Mouse (Mus musculus) CH12.LX (cell line): ENCODE data around the gene Ankrd36. TPM values are rescaled to one million over a fixed set of nuclear protein-coding genes. Genes with fewer than 3 reads are reported as not detected.

ENCODE experiments used
- DNase-seq: peaks from one replicate; pipeline ENCODE4 v3.0.0-alpha.2; 2013; ENCODE audit errors: extremely low read depth
- H3K27ac ChIP-seq: 2 replicates; pipeline ENCODE4 v1.5.1; 2012; ENCODE audit warnings: low read depth, mild to moderate bottlenecking, control low read depth, moderate library complexity; ENCODE audit not compliant: insufficient read depth
- H3K27me3 ChIP-seq: replicated peaks from 2 replicates; pipeline ENCODE3; 2012; ENCODE audit warnings: inconsistent platforms
- H3K36me3 ChIP-seq, 2 experiments: replicated peaks in 1 of 2; 2 replicates each; pipeline versions ENCODE3 to v1.6.1; 2012; ENCODE audit warnings: inconsistent platforms in 1 of 2, low read length in 1 of 2, mild to moderate bottlenecking in 1 of 2, mixed read lengths in 1 of 2, moderate library complexity in 1 of 2; ENCODE audit not compliant: control insufficient read depth in 1 of 2, insufficient read depth in 1 of 2
- H3K4me1 ChIP-seq, 2 experiments: 2 replicates each; pipeline ENCODE4 v1.6.1; 2012; ENCODE audit warnings: inconsistent platforms in 1 of 2, moderate library complexity in 1 of 2; ENCODE audit not compliant: insufficient read depth in 2 of 2, control insufficient read depth in 1 of 2
- H3K4me2 ChIP-seq: 2 replicates; pipeline ENCODE4 v1.6.1; 2012; ENCODE audit warnings: low read depth, mild to moderate bottlenecking, control low read depth; ENCODE audit not compliant: poor library complexity, insufficient read depth, severe bottlenecking
- H3K4me3 ChIP-seq, 3 experiments: fragments of 150-350 bp in 1 of 3; sonication (generic) in 1 of 3; replicated peaks in 1 of 3; 2 replicates each; pipeline versions ENCODE3 to v1.5.1; 2011 to 2012; ENCODE audit warnings: low read depth in 2 of 3, low read length in 2 of 3, mild to moderate bottlenecking in 2 of 3, moderate library complexity in 2 of 3, control low read depth in 1 of 3, improper control_type of control experiment in 1 of 3, inconsistent platforms in 1 of 3, mixed read lengths in 1 of 3; ENCODE audit not compliant: poor library complexity in 1 of 3
- H3K79me2 ChIP-seq: replicated peaks from 2 replicates; pipeline ENCODE4 v1.6.1; 2012; ENCODE audit warnings: mild to moderate bottlenecking, moderate library complexity; ENCODE audit not compliant: control insufficient read depth, poor library complexity, insufficient read depth, severe bottlenecking; ENCODE audit errors: extremely low read depth
- H3K9ac ChIP-seq: 2 replicates; pipeline ENCODE4 v1.6.1; 2012; ENCODE audit warnings: low read depth, mild to moderate bottlenecking, control low read depth, moderate library complexity; ENCODE audit not compliant: insufficient read depth
- H3K9me3 ChIP-seq: replicated peaks from 2 replicates; pipeline ENCODE3; 2012; ENCODE audit warnings: low read length, inconsistent platforms, mixed read lengths
- BHLHE40 ChIP-seq: IDR thresholded peaks from 2 replicates; pipeline ENCODE4 v1.6.1; 2011; ENCODE audit warnings: mild to moderate bottlenecking, low read depth, low read length, improper control_type of control experiment
- CHD1 ChIP-seq: IDR thresholded peaks from 2 replicates; pipeline ENCODE4 v1.6.1; 2012; ENCODE audit warnings: low read depth, low read length, improper control_type of control experiment, inconsistent platforms
- CHD2 ChIP-seq: IDR thresholded peaks from 2 replicates; pipeline ENCODE4 v1.6.1; 2011; ENCODE audit warnings: low read length, improper control_type of control experiment
- E2F4 ChIP-seq: IDR thresholded peaks from 2 replicates; pipeline ENCODE4 v1.6.1; 2011; ENCODE audit warnings: low read depth, low read length, improper control_type of control experiment; ENCODE audit not compliant: insufficient replicate concordance
- HCFC1 ChIP-seq: IDR thresholded peaks from 2 replicates; pipeline ENCODE4 v1.6.1; 2012; ENCODE audit warnings: low read depth, mild to moderate bottlenecking, inconsistent platforms, low read length, improper control_type of control experiment
- IRF4 ChIP-seq: IDR thresholded peaks from 2 replicates; pipeline ENCODE4 v1.6.1; 2014; ENCODE audit warnings: low read depth, mild to moderate bottlenecking, inconsistent platforms, low read length, improper control_type of control experiment
- JUN ChIP-seq: IDR thresholded peaks from 2 replicates; pipeline ENCODE4 v1.6.1; 2011; ENCODE audit warnings: low read depth, mild to moderate bottlenecking, low read length, improper control_type of control experiment, moderate library complexity; ENCODE audit not compliant: insufficient read depth
- KAT2A ChIP-seq: IDR thresholded peaks from 2 replicates; pipeline ENCODE4 v1.6.1; 2012; ENCODE audit warnings: low read length, improper control_type of control experiment, inconsistent platforms; ENCODE audit not compliant: insufficient replicate concordance
- MAFK ChIP-seq: IDR thresholded peaks from 2 replicates; pipeline ENCODE4 v1.6.1; 2011; ENCODE audit warnings: low read length, improper control_type of control experiment; ENCODE audit not compliant: insufficient replicate concordance
- MAX ChIP-seq: IDR thresholded peaks from 2 replicates; pipeline ENCODE4 v1.6.1; 2011; ENCODE audit warnings: low read length, improper control_type of control experiment
- MEF2A ChIP-seq: IDR thresholded peaks from 2 replicates; pipeline ENCODE4 v1.6.1; 2014; ENCODE audit warnings: low read depth, mild to moderate bottlenecking, inconsistent platforms, low read length, improper control_type of control experiment, borderline replicate concordance
- MYC ChIP-seq: IDR thresholded peaks from 2 replicates; pipeline ENCODE4 v1.6.1; 2011; ENCODE audit warnings: low read depth, mild to moderate bottlenecking, improper control_type of control experiment, low read length
- NRF1 ChIP-seq: IDR thresholded peaks from 2 replicates; pipeline ENCODE4 v1.6.1; 2014; ENCODE audit warnings: low read depth, mild to moderate bottlenecking, inconsistent platforms, low read length, improper control_type of control experiment, moderate library complexity
- POLR2A ChIP-seq: IDR thresholded peaks from 2 replicates; pipeline ENCODE4 v1.6.1; 2011; ENCODE audit warnings: low read depth, mild to moderate bottlenecking, improper control_type of control experiment, low read length
- TBP ChIP-seq: conservative IDR thresholded peaks from 2 replicates; pipeline ENCODE4 v1.6.1; 2011; ENCODE audit warnings: low read depth, low read length, improper control_type of control experiment
- TCF12 ChIP-seq: IDR thresholded peaks from 2 replicates; pipeline ENCODE4 v1.6.1; 2014; ENCODE audit warnings: low read depth, mild to moderate bottlenecking, inconsistent platforms, low read length, improper control_type of control experiment
- USF2 ChIP-seq: conservative IDR thresholded peaks from 2 replicates; pipeline ENCODE4 v1.6.1; 2011; ENCODE audit warnings: low read depth, low read length, improper control_type of control experiment
- ZC3H11A ChIP-seq: IDR thresholded peaks from 2 replicates; pipeline ENCODE4 v1.6.1; 2012; ENCODE audit warnings: low read depth, mild to moderate bottlenecking, inconsistent platforms, low read length, improper control_type of control experiment
- ZNF384 ChIP-seq: IDR thresholded peaks from 2 replicates; pipeline ENCODE4 v1.6.1; 2012; ENCODE audit warnings: low read depth, low read length, improper control_type of control experiment, inconsistent platforms
- dilution Hi-C: fragments of 300-500 bp; cut with MboI; formaldehyde crosslinking; loops from 2 replicates; pipeline ENCODE4 v1.14.3; 2020; ENCODE audit warnings: low sequenced_read_pairs; ENCODE audit not compliant: extremely low pct_unique_long_range_greater_than_20kb, extremely low pct_ligation_motif_present
- in situ Hi-C: fragments of 300-500 bp; cut with MboI; formaldehyde crosslinking; loops from 3 replicates; pipeline ENCODE4 v1.14.3; 2019; ENCODE audit warnings: low sequenced_read_pairs, low pct_ligation_motif_present, low pct_unique_long_range_greater_than_20kb, mixed read lengths
- polyA plus RNA-seq: library from polyadenylated mRNA; unstranded; fragments of >175 nt; gene quantifications from 2 replicates; pipeline ENCODE4 v1.2.1, GENCODE M21; 2012; ENCODE audit warnings: low read depth; ENCODE audit not compliant: insufficient read length
- total RNA-seq, 2 experiments: library from RNA; depleted of rRNA; stranded (reverse); fragments of 300-350 nt in 1 of 2; fragments of >200 nt in 1 of 2; gene quantifications; 2 replicates each; pipeline ENCODE4 v1.2.3; 2012 to 2014

Gene Ankrd36
- total and polyA plus RNA-seq, 3 experiments = not detected

GRCm38 (mm10) chr11:5614453-5614852, 45.0 kb downstream of the Ankrd36 start:
- dilution Hi-C loops = no loop called here

GRCm38 (mm10) chr11:5625101-5625500, 55.6 kb downstream of the Ankrd36 start:
- DNase-seq = no peak
- H3K27me3 ChIP-seq = peaks cover 4% of the 10 kb centered on the region
- H3K79me2 ChIP-seq = no peaks in the 10 kb centered on the region
- dilution Hi-C loops = no loop called here
- no peak overlapping the region for H3K9ac ChIP-seq
- H3K27ac ChIP-seq = no peak overlapping the region
- no peaks in the 10 kb centered on the region for H3K36me3 ChIP-seq
- H3K4me3 ChIP-seq = no peak overlapping the region
- no peaks in the 10 kb centered on the region for H3K9me3 ChIP-seq
- no peaks in the 10 kb centered on the region for H3K4me1 ChIP-seq
- H3K4me2 ChIP-seq = no peak overlapping the region
- TF ChIP-seq NRF1 (no peak), CHD2 (no peak), MAX (no peak), JUN (no peak), ZC3H11A (no peak), MEF2A (no peak), USF2 (no peak), ZNF384 (no peak), HCFC1 (no peak)
- in situ Hi-C loops = no loop called here

More at GRCm38 (mm10) chr11:5614453-5614852, 45.0 kb downstream of the Ankrd36 start:
- Histone ChIP-seq H3K4me3 (no peak overlapping the region), H3K79me2 (no peaks in the 10 kb centered on the region), H3K4me2 (no peak overlapping the region), H3K27me3 (no peaks in the 10 kb centered on the region), H3K9ac (no peak overlapping the region), H3K27ac (no peak overlapping the region), H3K9me3 (peaks cover 17% of the 10 kb centered on the region), H3K4me1 (no peaks in the 10 kb centered on the region), H3K36me3 (no peaks in the 10 kb centered on the region)
- no peak for DNase-seq
- no peak for TF ChIP-seq ZNF384
- no peak for TF ChIP-seq ZC3H11A
- no peak for TF ChIP-seq E2F4
- no peak for TF ChIP-seq IRF4
- TF ChIP-seq JUN = no peak
- no peak for TF ChIP-seq TBP
- TF ChIP-seq CHD1 = no peak
- TF ChIP-seq POLR2A = no peak
- no peak for TF ChIP-seq MAFK
- no peak for TF ChIP-seq MAX
- TF ChIP-seq KAT2A = no peak
- no peak for TF ChIP-seq TCF12
- no peak for TF ChIP-seq HCFC1
- TF ChIP-seq MYC = no peak
- no peak for TF ChIP-seq BHLHE40
- in situ Hi-C loops = loop anchor here (25.0 kb wide), 1 partner anchor 1698 kb away; no protein-coding TSS in a partner anchor
